Mouse (Mus musculus) forebrain, embryonic 16.5 days (tissue): ENCODE measurements around the gene Tmem237. TPM values are rescaled to one million over a fixed set of nuclear protein-coding genes. Genes with fewer than 3 reads are reported as not detected.

Source experiments
- ATAC-seq: fragments of 200-750 bp; cut with Nextera tagmentation; 2 replicates; pipeline ENCODE4 v1.8.0; 2017; ENCODE audit warnings: mild to moderate bottlenecking, moderate library complexity
- H3K27ac ChIP-seq: fragments of 300-500 bp; sonication (generic); 2 replicates; pipeline ENCODE4 v1.5.1; 2014; ENCODE audit warnings: low read length, control low read depth
- H3K27me3 ChIP-seq: fragments of 300-500 bp; sonication (generic); replicated peaks from 2 replicates; pipeline ENCODE4 v1.6.1; 2014; ENCODE audit warnings: low read length; ENCODE audit not compliant: control insufficient read depth, insufficient read depth
- H3K36me3 ChIP-seq: fragments of 300-500 bp; sonication (generic); 2 replicates; pipeline ENCODE4 v1.6.1; 2014; ENCODE audit not compliant: control insufficient read depth, insufficient read depth
- H3K4me1 ChIP-seq: fragments of 300-500 bp; sonication (generic); replicated peaks from 2 replicates; pipeline ENCODE4 v1.6.1; 2014; ENCODE audit warnings: low read length; ENCODE audit not compliant: control insufficient read depth, insufficient read depth
- H3K4me2 ChIP-seq: fragments of 300-500 bp; sonication (generic); 2 replicates; pipeline ENCODE4 v1.6.1; 2014; ENCODE audit warnings: mild to moderate bottlenecking, low read length, control low read depth
- H3K4me3 ChIP-seq: fragments of 300-500 bp; sonication (generic); replicated peaks from 2 replicates; pipeline ENCODE4 v1.5.1; 2014; ENCODE audit warnings: mild to moderate bottlenecking, low read length, control low read depth
- H3K9ac ChIP-seq: fragments of 300-500 bp; sonication (generic); replicated peaks from 2 replicates; pipeline ENCODE4 v1.6.1; 2014; ENCODE audit warnings: low read depth, low read length, control low read depth
- H3K9me3 ChIP-seq: fragments of 300-500 bp; sonication (generic); 2 replicates; pipeline ENCODE4 v1.6.1; 2016; ENCODE audit warnings: low read length; ENCODE audit not compliant: control insufficient read depth
- WGBS: fragments of 180-500 bp; shearing (Covaris S2); extraction: QIAGEN DNeasy Blood & Tissue Kit; methylation state at CpG from one replicate; pipeline ENCODE4 v1.1.7; 2014; 5-methylcytosine and 5-hydroxymethylcytosine counted together
- polyA plus RNA-seq: library from polyadenylated mRNA; unstranded; fragments of >200 nt; fragmentation: Nextera tagmentation; extraction: Ambion mirVana; gene quantifications from 2 replicates; pipeline ENCODE4 v1.2.1, GENCODE M21; 2015

Tmem237 gene
- polyA plus RNA-seq, result 52.9 and 53.9 TPM in 2 replicates

- Histone ChIP-seq H3K36me3 (peaks cover 3% of the 10 kb centered on the region; the same call in 1 of the 2 replicates), H3K9ac (peak within 1 kb of the TSS; percentile 98), H3K4me2 (peak within 1 kb of the TSS; percentile 87), H3K9me3 (no peaks in the 10 kb centered on the region), H3K4me3 (peak within 1 kb of the TSS; percentile 76), H3K27ac (peak within 1 kb of the TSS; percentile 78), H3K4me1 (peaks cover 12% of the 10 kb centered on the region), H3K27me3 (no peaks in the 10 kb centered on the region)
- WGBS, result under 1% methylated on average over 73 of the region's 74 CpGs
- peak; percentile 98 for ATAC-seq
These were observed at the start of gene Tmem237 for GRCm38 (mm10) chr1:59119720-59120457. Gene Tmem237, minus strand, starts transcription at chr1:59120408.

GRCm38 (mm10) chr1:59169586-59169985, 49.4 kb upstream of the Tmem237 start:
- 91% methylated on average over 6 of the region's 6 CpGs for WGBS
- Histone ChIP-seq H3K27me3 (no peaks in the 10 kb centered on the region), H3K36me3 (peaks cover 19% of the 10 kb centered on the region), H3K9ac (no peak overlapping the region), H3K4me3 (no peak overlapping the region), H3K4me2 (no peak overlapping the region), H3K27ac (no peak overlapping the region), H3K4me1 (no peaks in the 10 kb centered on the region), H3K9me3 (no peaks in the 10 kb centered on the region)
- ATAC-seq, result no peak

GRCm38 (mm10) chr1:59168556-59168955, 48.3 kb upstream of the Tmem237 start:
- no peak for ATAC-seq
- 87% methylated on average over 2 of the region's 2 CpGs for WGBS
- Histone ChIP-seq H3K27ac (no peak overlapping the region), H3K36me3 (peaks cover 16% of the 10 kb centered on the region), H3K27me3 (no peaks in the 10 kb centered on the region), H3K9me3 (no peaks in the 10 kb centered on the region), H3K9ac (no peak overlapping the region), H3K4me2 (no peak overlapping the region), H3K4me3 (no peak overlapping the region), H3K4me1 (no peaks in the 10 kb centered on the region)

GRCm38 (mm10) chr1:59167654-59168425, 47.6 kb upstream of the Tmem237 start:
- Histone ChIP-seq H3K4me3 (no peak overlapping the region), H3K9ac (no peak overlapping the region), H3K27me3 (no peaks in the 10 kb centered on the region), H3K36me3 (peaks cover 16% of the 10 kb centered on the region), H3K4me1 (no peaks in the 10 kb centered on the region), H3K4me2 (no peak overlapping the region), H3K9me3 (no peaks in the 10 kb centered on the region), H3K27ac (no peak overlapping the region)
- no peak for ATAC-seq
- WGBS, result 89% methylated on average over 4 of the region's 4 CpGs

GRCm38 (mm10) chr1:59166232-59166905, 46.2 kb upstream of the Tmem237 start:
- Histone ChIP-seq H3K9ac (no peak overlapping the region), H3K4me3 (no peak overlapping the region), H3K27ac (no peak overlapping the region), H3K4me1 (peaks cover 2% of the 10 kb centered on the region; the same call in 1 of the 2 replicates), H3K4me2 (no peak overlapping the region), H3K36me3 (peaks cover 16% of the 10 kb centered on the region), H3K27me3 (no peaks in the 10 kb centered on the region), H3K9me3 (no peaks in the 10 kb centered on the region)
- 75% methylated on average over 9 of the region's 9 CpGs for WGBS
- no peak for ATAC-seq

GRCm38 (mm10) chr1:59163918-59164317, 43.7 kb upstream of the Tmem237 start:
- 18% methylated on average over 5 of the region's 5 CpGs for WGBS
- no peak overlapping the region for H3K4me3 ChIP-seq
- peaks cover 2% of the 10 kb centered on the region; the same call in 1 of the 2 replicates for H3K4me1 ChIP-seq
- peaks cover 16% of the 10 kb centered on the region for H3K36me3 ChIP-seq
- H3K9me3 ChIP-seq, result no peaks in the 10 kb centered on the region
- ATAC-seq, result no peak
- H3K27me3 ChIP-seq, result no peaks in the 10 kb centered on the region
- H3K4me2 ChIP-seq, result no peak overlapping the region
- H3K9ac ChIP-seq, result no peak overlapping the region
- no peak overlapping the region for H3K27ac ChIP-seq

- H3K27me3 ChIP-seq, result no peaks in the 10 kb centered on the region
- ATAC-seq, result no peak
- no peak within 1 kb of the TSS for H3K4me2 ChIP-seq
- H3K4me3 ChIP-seq, result no peak within 1 kb of the TSS
- 24% methylated on average over 12 of the region's 12 CpGs for WGBS
- no peak within 1 kb of the TSS for H3K9ac ChIP-seq
- peaks cover 14% of the 10 kb centered on the region for H3K36me3 ChIP-seq
- no peaks in the 10 kb centered on the region for H3K9me3 ChIP-seq
- no peak within 1 kb of the TSS for H3K27ac ChIP-seq
- peaks cover 2% of the 10 kb centered on the region; the same call in 1 of the 2 replicates for H3K4me1 ChIP-seq
These were observed 42.8 kb upstream of the Tmem237 start, which contains the start of gene Mpp4 for GRCm38 (mm10) chr1:59163030-59163461. Gene Mpp4, minus strand, starts transcription at chr1:59163389.

- no peak overlapping the region for H3K4me3 ChIP-seq
- no peaks in the 10 kb centered on the region for H3K27me3 ChIP-seq
- ATAC-seq, result no peak
- H3K36me3 ChIP-seq, result peaks cover 9% of the 10 kb centered on the region
- peaks cover 2% of the 10 kb centered on the region; the same call in 1 of the 2 replicates for H3K4me1 ChIP-seq
- H3K4me2 ChIP-seq, result no peak overlapping the region
- H3K9me3 ChIP-seq, result no peaks in the 10 kb centered on the region
- WGBS, result 25% methylated on average over 8 of the region's 8 CpGs
- H3K9ac ChIP-seq, result no peak overlapping the region
- no peak overlapping the region for H3K27ac ChIP-seq
These were observed 42.3 kb upstream of the Tmem237 start for GRCm38 (mm10) chr1:59162309-59163024.
